Mouse (Mus musculus) inflammation-experienced regulatory T-cells, adult 6 months (primary cell): ENCODE measurements around the gene Agt. TPM values are rescaled to one million over a fixed set of nuclear protein-coding genes. Genes with fewer than 3 reads are reported as not detected.

Experiments used
- ATAC-seq: one replicate; pipeline ENCODE4 v1.8.0; 2017
- polyA plus RNA-seq, 3 experiments: library from polyadenylated mRNA; unstranded; fragments of 100-300 nt; shearing (Covaris generic); gene quantifications; one replicate each; pipeline ENCODE4 v1.2.1; 2017

The Agt gene
- polyA plus RNA-seq, 3 experiments from 2014 or later = not detected

DNA sequence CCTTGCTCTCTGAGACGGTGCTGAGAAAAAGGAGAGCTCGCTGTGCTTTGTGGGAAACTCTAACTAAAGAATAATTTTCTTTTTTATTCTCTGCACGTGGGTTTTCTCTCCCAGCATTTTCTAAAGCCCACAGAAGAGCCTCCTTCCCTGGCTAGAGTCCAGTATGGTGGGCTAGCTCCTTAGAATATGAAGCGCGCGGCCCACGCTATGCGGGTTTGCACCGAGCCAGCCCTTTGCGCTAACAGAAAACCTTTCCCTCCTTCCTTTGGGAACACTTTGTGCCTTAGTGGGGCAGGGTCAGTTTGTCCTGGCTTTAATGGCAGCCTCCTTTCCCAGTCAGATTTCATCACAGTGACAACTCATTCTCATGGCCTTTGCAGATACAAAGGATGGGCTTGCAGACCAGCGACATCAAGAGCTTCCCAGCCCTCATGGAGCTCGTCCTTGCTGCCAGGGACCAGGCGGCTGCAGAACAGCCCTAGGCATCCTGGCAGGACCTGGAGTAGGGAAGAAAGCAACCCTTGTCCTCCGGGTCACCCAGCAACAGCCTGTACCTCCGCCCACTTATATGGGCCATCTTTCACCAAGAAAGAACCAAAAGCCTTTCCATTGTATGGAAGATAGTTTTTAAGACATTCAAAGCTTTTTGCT lies 18.4 kb downstream of the Agt start:
- ATAC-seq = no peak

- no peak for ATAC-seq
Measured at GRCm38 (mm10) chr8:124548187-124548586, 21.3 kb downstream of the Agt start.

- ATAC-seq = no peak
Measured at GRCm38 (mm10) chr8:124547269-124547668, 22.2 kb downstream of the Agt start.

DNA sequence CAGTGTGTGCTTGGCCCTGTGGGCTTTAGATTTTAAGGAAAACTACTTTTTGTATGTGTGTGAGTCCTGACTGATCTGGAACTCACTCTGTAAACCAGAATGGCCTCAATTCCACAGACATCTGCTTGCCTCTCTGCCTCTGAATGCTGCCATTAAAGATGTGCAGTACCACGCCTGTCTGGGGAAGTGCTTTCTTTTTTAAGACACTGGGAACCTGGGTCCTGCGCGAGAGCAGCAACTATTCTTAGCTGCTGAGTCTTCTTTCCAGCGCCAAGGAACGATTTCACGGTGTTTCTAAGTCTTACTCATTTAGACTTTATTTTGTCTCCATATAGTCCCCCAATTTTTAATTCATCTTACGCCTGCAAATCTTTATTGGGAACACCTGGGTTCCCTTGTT lies 22.7 kb downstream of the Agt start:
- no peak for ATAC-seq

GRCm38 (mm10) chr8:124546371-124546770 lies 23.1 kb downstream of the Agt start:
- ATAC-seq = no peak

DNA sequence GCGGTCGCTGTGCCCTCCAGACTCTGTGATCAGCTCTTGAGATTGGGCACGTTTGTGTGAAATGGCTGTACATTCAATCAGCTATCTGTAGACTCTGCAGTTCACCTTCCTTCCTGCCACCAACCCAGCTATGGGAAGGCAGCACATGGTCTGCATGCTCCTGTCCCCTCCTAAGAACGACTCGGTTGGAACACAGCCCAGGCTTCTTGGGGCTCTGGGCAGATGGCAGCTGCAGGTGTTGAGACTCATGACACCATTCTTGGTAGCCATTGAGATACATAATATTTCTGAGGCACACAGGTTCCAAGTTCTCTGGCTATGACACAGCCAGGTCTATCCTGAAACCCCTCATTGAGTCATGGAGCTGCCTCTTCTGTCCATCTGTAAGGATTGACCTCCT lies 26.2 kb downstream of the Agt start:
- ATAC-seq = no peak

- ATAC-seq = no peak
Measured at GRCm38 (mm10) chr8:124542001-124542400, 27.5 kb downstream of the Agt start.

- no peak for ATAC-seq
Measured at GRCm38 (mm10) chr8:124540906-124541305, 28.6 kb downstream of the Agt start.

DNA sequence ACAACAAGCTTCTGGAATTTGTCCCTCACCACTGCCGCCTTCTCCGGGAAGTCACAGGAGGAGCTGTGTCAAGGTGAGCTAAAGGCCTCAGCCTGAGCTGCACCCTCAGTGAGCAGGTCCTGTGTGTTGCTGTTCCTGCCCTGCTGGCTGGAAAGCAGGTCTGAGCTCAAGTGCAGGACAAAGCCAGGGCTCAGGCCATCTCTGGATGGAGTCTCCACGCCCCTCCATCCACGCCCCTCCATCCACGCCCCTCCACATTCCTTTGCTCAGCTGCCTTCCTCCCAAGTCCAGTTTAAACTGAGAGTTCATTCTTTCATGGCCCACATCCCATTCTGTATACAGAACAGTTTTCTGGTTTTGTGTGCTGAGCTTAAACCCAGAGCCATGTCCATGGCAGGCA lies 34.1 kb downstream of the Agt start:
- no peak for ATAC-seq

- ATAC-seq = no peak
Measured at GRCm38 (mm10) chr8:124532626-124533025, 36.9 kb downstream of the Agt start.

DNA sequence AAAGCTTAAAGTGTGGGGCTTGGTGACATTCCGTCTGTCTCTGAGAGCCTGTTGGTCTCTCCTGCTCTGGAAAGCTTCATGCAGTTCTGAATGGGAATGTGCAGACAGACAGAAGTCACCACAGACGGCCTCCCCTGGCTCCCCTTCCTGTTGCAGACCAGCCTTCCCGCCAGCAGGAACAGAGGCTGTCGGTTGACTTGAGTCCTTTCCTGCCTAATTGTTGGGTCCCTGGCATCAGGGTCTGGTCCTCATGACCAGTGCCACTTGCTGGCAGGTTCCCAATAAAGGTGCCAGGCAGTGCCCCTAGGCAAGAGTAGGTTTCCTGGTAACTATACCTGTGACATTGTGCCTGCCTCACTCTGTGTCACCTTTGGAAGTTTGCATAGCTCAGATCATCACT lies 38.5 kb downstream of the Agt start:
- ATAC-seq = no peak

- no peak for ATAC-seq
Measured at GRCm38 (mm10) chr8:124530556-124530955, 39.0 kb downstream of the Agt start.

DNA sequence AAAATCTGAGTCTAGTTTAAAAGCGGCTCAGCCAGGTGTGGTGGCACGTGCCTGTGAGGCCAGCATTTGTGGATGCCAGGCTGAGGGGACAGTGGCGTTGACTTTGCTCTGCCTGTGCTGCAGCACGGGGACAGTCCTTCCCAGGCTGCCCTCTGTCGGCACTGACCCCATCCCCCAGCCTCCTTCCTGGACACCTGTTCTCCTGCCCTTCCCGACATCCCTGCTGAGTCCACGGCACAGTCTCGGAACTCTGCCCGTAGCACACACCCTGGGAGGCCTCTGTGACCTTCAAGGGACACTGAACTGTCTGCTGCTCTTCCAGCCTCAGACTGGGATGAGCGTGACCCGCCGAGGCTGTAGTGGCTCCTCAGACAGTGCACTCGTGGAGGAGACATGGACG lies 39.4 kb downstream of the Agt start:
- ATAC-seq = no peak

DNA sequence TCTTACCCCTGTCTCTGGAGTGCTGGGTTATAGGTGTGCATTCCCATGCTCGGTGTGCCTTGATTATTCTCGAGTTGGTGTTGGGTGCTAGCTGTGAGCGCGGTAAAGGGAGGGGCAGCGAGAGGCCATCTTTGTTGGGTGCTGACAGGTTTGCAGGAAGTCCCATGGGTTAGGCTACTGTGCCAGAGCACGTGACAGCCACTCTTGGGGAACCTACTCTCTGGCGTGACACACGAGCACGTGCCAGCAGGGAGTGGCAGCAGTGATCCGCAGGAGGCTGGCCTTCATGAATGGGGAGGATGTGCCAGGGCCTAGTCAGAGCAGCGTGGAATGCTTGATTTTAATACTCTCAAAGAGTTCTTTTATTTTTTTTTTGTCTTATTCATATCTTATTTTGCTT lies 43.2 kb downstream of the Agt start:
- ATAC-seq = no peak

DNA sequence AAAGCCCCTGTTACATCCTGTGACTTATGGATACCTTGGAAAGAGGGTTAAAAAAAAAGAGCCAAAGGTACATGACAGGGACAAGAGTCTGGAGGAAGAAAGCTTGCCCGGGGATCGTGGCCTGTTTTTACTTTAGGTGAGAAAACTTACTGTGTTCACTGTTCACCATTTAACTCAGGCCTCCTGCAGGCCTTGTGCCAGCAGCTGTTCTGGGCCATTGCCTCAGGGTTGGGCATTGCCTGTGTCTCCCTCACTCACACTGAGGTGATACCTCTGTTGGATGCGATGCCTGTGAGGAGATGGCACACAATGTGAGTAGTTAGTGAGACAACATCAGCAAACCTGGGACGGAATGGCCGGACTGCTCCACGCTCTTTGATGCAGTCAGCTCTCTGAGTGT lies 47.6 kb downstream of the Agt start:
- no peak for ATAC-seq

DNA sequence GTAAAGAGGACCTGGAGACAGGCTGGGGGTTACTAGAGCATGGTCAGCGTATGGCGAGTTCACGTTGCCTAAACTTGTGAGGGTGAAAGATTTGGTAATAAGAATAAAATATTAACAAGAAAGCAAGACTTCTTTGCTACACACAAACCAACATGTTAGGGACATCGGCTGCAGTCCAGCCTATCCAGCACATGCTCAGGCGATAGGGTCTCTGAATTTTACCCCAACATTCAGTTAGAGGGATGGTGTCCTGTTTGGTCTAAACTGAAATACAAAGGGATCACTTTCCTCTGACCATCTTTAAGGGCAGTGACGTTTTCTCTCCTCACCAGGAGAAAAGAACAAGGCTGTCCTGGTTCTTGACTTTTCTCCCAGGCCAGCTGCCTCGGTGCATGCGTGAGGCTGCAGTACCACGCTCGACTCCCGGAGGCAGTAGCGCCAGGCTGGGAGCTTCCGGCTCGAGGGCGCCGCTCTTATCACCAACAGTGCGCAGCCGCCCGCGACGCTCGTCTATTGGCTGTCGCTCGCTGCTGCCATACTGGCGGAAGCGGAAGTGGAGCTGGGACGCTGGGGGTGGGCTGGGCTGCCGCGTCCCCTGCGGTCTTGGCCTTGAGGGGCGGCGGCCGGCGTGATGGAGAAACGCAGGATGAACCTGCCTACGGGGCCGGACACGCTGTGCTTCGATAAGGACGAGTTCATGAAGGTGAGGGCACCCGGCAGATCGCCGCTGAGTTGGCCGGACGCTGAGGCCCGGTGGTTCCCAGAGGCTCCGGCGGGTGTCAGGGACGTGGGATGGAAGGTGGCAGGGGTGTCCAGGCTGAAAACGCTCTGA lies 49.0 kb downstream of the Agt start, which contains the start of gene Cog2:
TSS of gene Cog2 (plus strand) at position 519 of the 832 bp plus-strand sequence.
- ATAC-seq = peak; percentile 99

GRCm38 (mm10) chr8:124517142-124517541 lies 52.4 kb downstream of the Agt start:
- no peak for ATAC-seq

GRCm38 (mm10) chr8:124516525-124516924 lies 53.0 kb downstream of the Agt start:
- no peak for ATAC-seq

DNA sequence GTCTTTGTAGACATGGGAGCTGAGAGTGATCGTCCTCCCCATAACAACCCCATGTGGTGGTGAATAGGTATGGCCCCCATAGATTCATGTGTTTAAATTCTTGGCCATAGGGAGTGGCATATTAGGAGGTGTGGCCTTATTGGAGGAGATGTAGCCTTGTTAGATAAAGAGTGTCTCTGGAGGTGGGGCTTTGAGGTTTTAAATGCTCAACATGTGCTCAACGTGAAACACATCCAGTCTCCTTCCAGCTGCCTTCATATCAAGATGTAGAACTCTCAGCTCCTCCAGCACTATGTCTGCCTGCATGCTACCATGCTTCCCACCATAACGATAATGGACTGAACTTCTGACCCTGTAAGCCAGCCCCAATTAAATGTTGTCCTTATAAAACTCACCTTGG lies 53.5 kb downstream of the Agt start:
- no peak for ATAC-seq

- ATAC-seq = no peak
Measured at GRCm38 (mm10) chr8:124509156-124509555, 60.4 kb downstream of the Agt start.

DNA sequence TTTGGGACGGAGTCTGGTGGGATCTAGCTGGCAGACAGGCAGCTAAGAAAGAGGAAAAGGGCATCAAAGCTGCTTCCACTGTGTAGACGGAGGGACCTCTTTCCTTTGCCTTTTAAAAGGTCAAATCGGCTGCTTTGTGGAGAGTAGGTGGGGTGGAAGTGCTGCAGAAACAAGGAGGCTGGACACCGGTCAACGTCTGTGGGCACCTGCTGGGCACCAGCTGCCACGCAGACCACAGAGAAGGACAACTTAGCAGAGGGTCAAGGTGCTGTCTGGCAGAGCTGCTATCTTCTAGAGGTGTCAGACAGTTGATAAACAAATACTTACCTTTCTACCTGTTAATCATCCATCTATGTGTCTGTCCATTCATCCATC lies 61.2 kb downstream of the Agt start:
- ATAC-seq = no peak

GRCm38 (mm10) chr8:124507572-124508320 lies 61.8 kb downstream of the Agt start:
- ATAC-seq = no peak
